Mouse (Mus musculus) liver, embryonic 14.5 days (tissue): ENCODE results near the gene Spesp1.

Experiments
- CTCF ChIP-seq: IDR thresholded peaks from 2 replicates; pipeline ENCODE4 v1.5.1; 2016; ENCODE audit warnings: antibody characterized with exemption, low read depth, control low read depth
- EP300 ChIP-seq: IDR thresholded peaks from 2 replicates; pipeline ENCODE4 v1.6.1; 2016; ENCODE audit warnings: antibody characterized with exemption, low read depth

DNA sequence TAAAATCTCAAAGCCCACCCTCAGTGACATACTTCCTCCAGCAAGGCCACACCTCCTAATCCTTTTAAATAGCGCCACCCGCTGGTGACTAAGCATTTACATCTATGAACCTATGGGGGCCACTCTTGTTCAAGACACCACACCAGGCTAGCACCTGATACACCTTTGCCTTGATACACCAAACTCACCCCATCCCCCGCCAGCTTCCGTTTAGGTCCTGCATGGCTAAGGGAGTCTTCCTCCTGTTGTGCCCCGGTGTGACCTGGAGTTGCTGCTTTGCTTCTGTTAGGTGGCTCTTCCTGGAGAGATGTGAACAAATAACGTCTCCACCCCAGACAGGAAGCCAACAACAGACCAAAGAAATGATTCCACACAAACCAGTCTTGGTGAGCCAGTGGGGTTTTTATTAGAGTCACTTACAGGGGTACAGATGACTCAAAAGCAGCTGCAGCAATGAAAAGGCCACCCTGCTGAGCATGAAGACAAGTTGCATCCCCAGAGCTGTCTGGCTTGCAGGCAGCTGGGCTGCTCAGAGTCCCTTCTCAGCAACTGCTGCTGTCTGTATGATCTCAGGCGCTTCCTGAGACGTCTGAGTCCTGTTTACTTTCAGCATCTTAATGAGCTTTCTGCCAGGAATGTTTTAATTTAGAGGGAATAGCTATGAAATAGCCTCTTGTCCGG, 26.0 kb downstream of the Spesp1 start:
- TF ChIP-seq CTCF: no peak
- no peak for TF ChIP-seq EP300
